Mouse (Mus musculus) ES-Bruce4 (cell line): ENCODE data around the gene Pif1. TPM values are rescaled to one million over a fixed set of nuclear protein-coding genes. Genes with fewer than 3 reads are reported as not detected.

Experiments used
- H3K27ac ChIP-seq: 2 replicates; pipeline ENCODE4 v1.5.1; 2012; ENCODE audit warnings: low read length, inconsistent platforms; ENCODE audit not compliant: insufficient read depth
- H3K27me3 ChIP-seq: 2 replicates; pipeline ENCODE4 v1.6.1; 2012; ENCODE audit warnings: mild to moderate bottlenecking, low read length, inconsistent platforms; ENCODE audit not compliant: control insufficient read depth, poor library complexity, insufficient read depth, severe bottlenecking
- H3K36me3 ChIP-seq: 2 replicates; pipeline ENCODE4 v1.6.1; 2012; ENCODE audit warnings: inconsistent platforms, mild to moderate bottlenecking, low read length, moderate library complexity; ENCODE audit not compliant: control insufficient read depth, poor library complexity, insufficient read depth, severe bottlenecking
- H3K4me1 ChIP-seq: one replicate; pipeline ENCODE4 v1.8.1; 2011; ENCODE audit warnings: low read length; ENCODE audit not compliant: control insufficient read depth, insufficient read depth
- H3K4me3 ChIP-seq: 2 replicates; pipeline ENCODE4 v1.5.1; 2011; ENCODE audit warnings: low read depth, mild to moderate bottlenecking, low read length
- H3K9ac ChIP-seq: 2 replicates; pipeline ENCODE4 v1.6.1; 2012; ENCODE audit warnings: low read depth, mild to moderate bottlenecking, inconsistent platforms; ENCODE audit not compliant: poor library complexity, severe bottlenecking
- H3K9me3 ChIP-seq: replicated peaks from 2 replicates; pipeline ENCODE4 v1.6.1; 2012; ENCODE audit warnings: mild to moderate bottlenecking, low read length, inconsistent platforms; ENCODE audit not compliant: control insufficient read depth, poor library complexity, insufficient read depth, severe bottlenecking
- CTCF ChIP-seq: IDR thresholded peaks from one replicate; pipeline ENCODE4 v1.8.1; 2011; ENCODE audit warnings: low read depth, low read length
- EP300 ChIP-seq: IDR thresholded peaks from 2 replicates; pipeline ENCODE4 v1.6.1; 2011; ENCODE audit warnings: low read depth, low read length; ENCODE audit not compliant: insufficient read depth
- POLR2A ChIP-seq: IDR thresholded peaks from one replicate; pipeline ENCODE4 v1.8.1; 2011; ENCODE audit warnings: low read length; ENCODE audit not compliant: insufficient read depth
- polyA plus RNA-seq: library from polyadenylated mRNA; stranded (reverse); fragments of >200 nt; gene quantifications from 2 replicates; pipeline ENCODE4 v1.2.4, GENCODE M21; 2011; ENCODE audit warnings: low read depth; ENCODE audit not compliant: missing spikeins, insufficient read depth, insufficient read length

Gene Pif1
- polyA plus RNA-seq, 1 experiment, result 32.3 TPM

DNA sequence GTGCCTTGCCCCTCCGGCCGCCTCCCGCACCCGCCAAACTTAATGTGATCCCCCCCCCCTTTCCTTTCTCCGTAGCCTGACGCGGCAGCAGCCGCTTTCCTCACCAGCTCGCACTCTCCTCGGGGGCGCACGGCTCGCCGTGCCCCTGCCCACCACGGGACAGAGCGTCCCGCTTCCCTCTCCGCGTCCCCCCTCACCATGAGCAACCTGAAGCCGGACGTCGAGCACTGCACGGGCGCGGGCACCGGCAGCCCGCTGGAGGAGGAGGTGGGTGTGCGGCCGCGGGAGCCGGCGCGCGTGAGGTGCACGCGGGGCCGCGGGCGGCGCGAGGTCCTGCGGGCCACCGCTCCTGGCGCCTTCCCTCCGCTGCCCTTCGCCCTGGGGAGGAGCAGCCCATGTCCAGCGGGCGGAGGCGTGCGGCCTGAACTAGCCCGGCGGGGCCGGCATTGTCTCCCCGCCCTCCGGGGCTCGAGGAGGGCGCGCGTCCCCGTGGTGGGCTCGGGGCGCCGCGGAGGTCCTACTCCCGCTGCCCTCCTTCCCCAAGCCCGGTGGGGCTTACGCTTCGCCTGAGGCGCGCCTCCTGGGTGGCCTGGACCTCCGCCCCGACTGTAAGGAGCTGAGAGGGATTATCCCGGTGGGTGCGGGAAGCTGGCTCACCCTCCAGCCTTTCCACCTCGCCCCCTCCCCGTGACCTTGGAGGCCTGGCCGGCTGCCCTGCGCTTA is 43.8 kb downstream of the Pif1 start:
- H3K36me3 ChIP-seq, result no peaks in the 10 kb centered on the region
- peak overlapping the region; percentile 92 for H3K4me3 ChIP-seq
- H3K9ac ChIP-seq, result peak overlapping the region; percentile 85
- H3K9me3 ChIP-seq, result no peaks in the 10 kb centered on the region
- H3K27me3 ChIP-seq, result no peaks in the 10 kb centered on the region
- H3K27ac ChIP-seq, result peak overlapping the region; percentile 21
- TF ChIP-seq EP300 (0 out of 2 replicates have a peak, but pooled peaks have one; percentile 35), POLR2A (no peak)
- no peaks in the 10 kb centered on the region for H3K4me1 ChIP-seq

DNA sequence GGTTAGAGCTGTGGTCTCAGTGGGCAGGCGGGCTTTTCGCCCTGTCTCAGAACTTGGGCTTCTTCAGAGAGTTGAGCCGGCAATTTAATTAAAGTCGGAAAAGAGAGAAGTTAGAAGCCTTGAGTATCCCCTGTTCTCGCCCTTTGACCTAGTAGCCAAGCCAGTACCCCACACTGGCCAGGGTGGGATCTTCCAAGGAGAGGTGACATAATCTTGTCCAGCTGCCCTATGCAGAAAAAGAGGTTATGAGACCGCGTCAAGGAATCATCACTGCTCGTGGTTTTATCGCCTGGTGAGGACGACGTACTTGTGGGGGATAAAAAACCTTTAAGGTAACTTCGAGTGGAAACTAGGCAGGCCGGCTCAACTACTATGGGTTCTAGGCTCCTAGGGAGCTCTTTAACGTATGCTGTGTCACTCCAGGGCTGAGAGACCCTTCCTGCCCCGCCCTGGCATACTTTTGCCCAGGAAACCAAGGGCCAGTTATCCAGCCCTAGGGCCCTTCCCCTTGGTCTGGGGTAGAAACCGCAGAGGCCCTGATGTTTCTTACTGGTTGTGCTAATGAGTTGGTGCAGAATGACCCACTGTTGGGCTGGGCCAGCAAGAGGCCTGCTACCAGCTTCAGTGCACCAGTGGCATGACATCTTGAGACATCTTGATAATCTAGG is 44.5 kb downstream of the Pif1 start:
- H3K36me3 ChIP-seq, result peaks cover 4% of the 10 kb centered on the region; the same call in 1 of the 2 replicates

DNA sequence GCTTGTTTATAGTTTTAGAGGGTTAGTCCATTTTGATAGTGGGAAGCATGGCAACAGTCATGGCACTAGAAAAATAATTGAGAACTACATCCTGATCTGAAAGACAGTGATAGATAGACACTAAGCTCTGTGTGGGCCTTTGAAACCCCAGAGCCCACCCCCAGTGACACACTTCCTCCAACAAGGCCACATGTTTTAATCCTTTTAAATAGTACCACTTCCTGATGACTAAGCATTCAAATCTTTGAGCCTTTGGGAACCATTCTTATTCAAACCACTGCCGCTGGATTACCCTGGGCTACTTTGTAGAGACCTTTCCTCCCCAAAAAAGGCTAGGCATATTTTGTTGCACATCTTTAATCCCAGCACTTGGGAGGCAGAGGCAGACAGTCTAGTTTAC is 48.8 kb downstream of the Pif1 start:
- Histone ChIP-seq H3K9me3 (no peaks in the 10 kb centered on the region), H3K4me3 (no peak overlapping the region), H3K9ac (0 out of 2 replicates have a peak overlapping the region, but pooled peaks have one; percentile 46)

More for the DNA sequence above, 44.5 kb downstream of the Pif1 start:
- Histone ChIP-seq H3K4me1 (no peaks in the 10 kb centered on the region), H3K27ac (peak overlapping the region; percentile 21), H3K9ac (peak overlapping the region; percentile 85), H3K27me3 (no peaks in the 10 kb centered on the region), H3K9me3 (no peaks in the 10 kb centered on the region), H3K4me3 (peak overlapping the region; percentile 92)
- TF ChIP-seq EP300 (no peak), POLR2A (no peak), CTCF (no peak)

DNA sequence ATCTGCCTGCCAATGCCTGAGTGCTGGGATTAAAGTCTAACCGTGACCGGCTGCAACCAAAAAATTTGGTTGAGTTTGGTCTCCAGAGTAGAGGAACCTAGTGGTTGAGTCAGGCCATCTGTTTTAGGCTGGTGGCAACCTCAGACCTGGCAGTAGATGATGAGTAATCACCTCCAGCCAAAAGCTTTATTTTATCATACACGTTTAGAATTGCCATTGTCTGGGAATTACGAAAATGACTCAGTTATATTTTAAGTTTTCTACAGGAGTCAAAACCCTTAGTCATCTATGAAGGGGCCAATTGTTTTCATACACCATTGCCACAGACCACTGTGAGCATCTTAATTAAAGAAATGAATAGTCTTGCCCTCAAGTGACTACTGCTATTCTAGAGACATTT is 50.0 kb downstream of the Pif1 start:
- H3K4me1 ChIP-seq, result peaks cover 7% of the 10 kb centered on the region
- no peak overlapping the region for H3K4me3 ChIP-seq
- H3K9ac ChIP-seq, result no peak overlapping the region
- H3K36me3 ChIP-seq, result peaks cover 4% of the 10 kb centered on the region; the same call in 1 of the 2 replicates
- H3K27ac ChIP-seq, result peak overlapping the region; percentile 86
- H3K9me3 ChIP-seq, result no peaks in the 10 kb centered on the region
- no peaks in the 10 kb centered on the region for H3K27me3 ChIP-seq
- TF ChIP-seq POLR2A (no peak), EP300 (no peak), CTCF (no peak)

More for the DNA sequence above, 48.8 kb downstream of the Pif1 start:
- Histone ChIP-seq H3K4me1 (peaks cover 7% of the 10 kb centered on the region), H3K36me3 (peaks cover 4% of the 10 kb centered on the region; the same call in 1 of the 2 replicates), H3K27me3 (no peaks in the 10 kb centered on the region), H3K27ac (peak overlapping the region; percentile 86)
- no peak for TF ChIP-seq CTCF
- no peak for TF ChIP-seq POLR2A
- no peak for TF ChIP-seq EP300

DNA sequence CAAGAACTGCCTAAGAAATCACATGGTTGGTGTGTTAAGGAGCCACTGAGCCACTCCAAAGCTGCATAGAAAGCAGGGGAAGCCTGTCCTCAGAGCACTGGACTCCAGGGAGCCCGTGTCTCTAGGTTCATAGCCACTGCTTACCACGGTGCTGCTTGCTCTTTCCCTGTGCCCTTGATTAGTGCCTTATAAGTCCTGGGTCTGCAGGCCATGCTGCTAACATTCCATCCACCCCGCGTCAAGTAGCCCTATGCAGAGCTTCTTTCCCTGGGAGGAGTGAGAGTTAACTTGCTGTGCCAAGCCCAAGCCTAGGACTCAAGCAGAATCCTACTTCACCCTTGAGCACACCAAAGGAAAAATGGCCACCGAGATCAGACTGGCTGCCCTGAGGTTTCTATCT is 52.1 kb downstream of the Pif1 start:
- Histone ChIP-seq H3K9me3 (no peaks in the 10 kb centered on the region), H3K27ac (peak overlapping the region; percentile 86)

GRCm38 (mm10) chr9:65640838-65641410 is 54.0 kb downstream of the Pif1 start:
- Histone ChIP-seq H3K27ac (peak overlapping the region; percentile 100), H3K4me1 (peaks cover 12% of the 10 kb centered on the region), H3K36me3 (peaks cover 7% of the 10 kb centered on the region; the same call in 1 of the 2 replicates), H3K9me3 (no peaks in the 10 kb centered on the region), H3K4me3 (peak overlapping the region; percentile 13; the same call in 1 of the 2 replicates), H3K9ac (peak overlapping the region; percentile 62), H3K27me3 (no peaks in the 10 kb centered on the region)
- no peak for TF ChIP-seq CTCF
- no peak for TF ChIP-seq POLR2A
- TF ChIP-seq EP300, result peak; percentile 94

More for the DNA sequence above, 52.1 kb downstream of the Pif1 start:
- 0 out of 2 replicates have a peak overlapping the region, but pooled peaks have one; percentile 10 for H3K4me3 ChIP-seq
- H3K4me1 ChIP-seq, result peaks cover 9% of the 10 kb centered on the region
- no peaks in the 10 kb centered on the region for H3K27me3 ChIP-seq
- H3K36me3 ChIP-seq, result peaks cover 4% of the 10 kb centered on the region; the same call in 1 of the 2 replicates
- TF ChIP-seq EP300 (no peak), CTCF (no peak), POLR2A (no peak)
- peak overlapping the region; percentile 18 for H3K9ac ChIP-seq
